Mouse (Mus musculus): ENCODE results near the gene Pappa. TPM values are rescaled to one million over a fixed set of nuclear protein-coding genes. Genes with fewer than 3 reads are reported as not detected.

The Pappa gene
- total RNA-seq, 2 experiments from 2014 or later, result 1.2 to 1.3 TPM

GRCm38 (mm10) chr4:65273299-65273851 lies 149.4 kb downstream of the Pappa start:
- DNase-seq, result no peak

- DNase-seq, result no peak
Measured at GRCm38 (mm10) chr4:65278451-65279271, 154.7 kb downstream of the Pappa start.

- no peak for DNase-seq
Measured at GRCm38 (mm10) chr4:65279272-65279653, 155.3 kb downstream of the Pappa start.

- DNase-seq, result no peak
Measured at GRCm38 (mm10) chr4:65279979-65280677, 156.2 kb downstream of the Pappa start.

- no peak for DNase-seq
Measured at GRCm38 (mm10) chr4:65280888-65281287, 156.9 kb downstream of the Pappa start.

GRCm38 (mm10) chr4:65283611-65284010 lies 159.6 kb downstream of the Pappa start:
- no peak for DNase-seq

- no peak for DNase-seq
Measured at GRCm38 (mm10) chr4:65285165-65285564, 161.2 kb downstream of the Pappa start.

- DNase-seq, result no peak
Measured at GRCm38 (mm10) chr4:65289247-65289646, 165.3 kb downstream of the Pappa start.

GRCm38 (mm10) chr4:65295741-65296140 lies 171.8 kb downstream of the Pappa start:
- no peak for DNase-seq

- no peak for DNase-seq
Measured at GRCm38 (mm10) chr4:65296356-65296967, 172.5 kb downstream of the Pappa start.

GRCm38 (mm10) chr4:65296968-65297499 lies 173.1 kb downstream of the Pappa start:
- DNase-seq, result no peak

- DNase-seq, result no peak
Measured at GRCm38 (mm10) chr4:65298212-65299181, 174.5 kb downstream of the Pappa start.

- DNase-seq, result no peak
Measured at GRCm38 (mm10) chr4:65299365-65299764, 175.4 kb downstream of the Pappa start.

GRCm38 (mm10) chr4:65300431-65300830 lies 176.5 kb downstream of the Pappa start:
- DNase-seq, result no peak

GRCm38 (mm10) chr4:65302666-65303065 lies 178.7 kb downstream of the Pappa start:
- no peak for DNase-seq

GRCm38 (mm10) chr4:65317877-65318525 lies 194.0 kb downstream of the Pappa start:
- peak; percentile 20 for DNase-seq

- no peak for DNase-seq
Measured at GRCm38 (mm10) chr4:65321340-65321739, 197.4 kb downstream of the Pappa start.

- DNase-seq, result no peak
Measured at GRCm38 (mm10) chr4:65321959-65322358, 198.0 kb downstream of the Pappa start.

GRCm38 (mm10) chr4:65325816-65326215 lies 201.8 kb downstream of the Pappa start:
- no peak for DNase-seq

GRCm38 (mm10) chr4:65328486-65329308 lies 204.7 kb downstream of the Pappa start:
- DNase-seq, result no peak
